Mouse (Mus musculus): ENCODE data around the gene Gdf9. TPM values are rescaled to one million over a fixed set of nuclear protein-coding genes. Genes with fewer than 3 reads are reported as not detected.
"Not testable (repeated sequence)": the region's sequence is repeated elsewhere in the genome, so short reads cannot be mapped to it uniquely, and the experiment has no call there.

Gene Gdf9
- polyA plus RNA-seq, 1 experiment, result 0.42 TPM

GRCm38 (mm10) chr11:53423036-53423435 lies 7.8 kb upstream of the Gdf9 start, which contains the start of gene Leap2:
Gene Leap2, minus strand, starts transcription at chr11:53423170.
- Histone ChIP-seq H3K4me1 (ENCODE audit: control insufficient read depth, insufficient read depth, low read length) (peaks cover 3% of the 10 kb centered on the region; the same call in 1 of the 2 replicates), H3K36me3 (ENCODE audit: control insufficient read depth, insufficient read depth, low read length) (no peaks in the 10 kb centered on the region; the same call in none of the 2 replicates), H3K27me3 (replicated peaks; ENCODE audit: control insufficient read depth, insufficient read depth, low read length) (no peaks in the 10 kb centered on the region), H3K4me3 (ENCODE audit: insufficient read depth, low read depth, low read length) (no peak within 1 kb of the TSS), H3K27ac (ENCODE audit: insufficient read depth, low read depth, low read length) (no peak within 1 kb of the TSS)
- WGBS, result 41% methylated on average over 4 of the region's 4 CpGs
- DNase-seq, result peak; percentile 63
- TF ChIP-seq POLR2A (IDR thresholded peaks at IDR 0.05; ENCODE audit: low read depth, low read length) (no peak), CTCF (conservative IDR thresholded peaks at IDR 0.05; ENCODE audit: insufficient read depth, insufficient read length, low read depth, low read length) (0 out of 2 replicates have a peak, but pooled peaks have one; percentile 3)

- peak; percentile 24 for DNase-seq
Measured at GRCm38 (mm10) chr11:53424826-53425225, 6.0 kb upstream of the Gdf9 start.

GRCm38 (mm10) chr11:53425251-53425650 lies 5.6 kb upstream of the Gdf9 start:
- H3K4me3 ChIP-seq (ENCODE audit: insufficient read depth, low read depth, low read length), result no peak overlapping the region
- DNase-seq, result no peak
- peaks cover 13% of the 10 kb centered on the region for H3K4me1 ChIP-seq (ENCODE audit: control insufficient read depth, insufficient read depth, low read length)
- WGBS, result 54% methylated on average over 3 of the region's 3 CpGs
- H3K27me3 ChIP-seq (replicated peaks; ENCODE audit: control insufficient read depth, insufficient read depth, low read length), result no peaks in the 10 kb centered on the region
- TF ChIP-seq POLR2A (IDR thresholded peaks at IDR 0.05; ENCODE audit: low read depth, low read length) (no peak), CTCF (conservative IDR thresholded peaks at IDR 0.05; ENCODE audit: insufficient read depth, insufficient read length, low read depth, low read length) (no peak)
- no peak overlapping the region for H3K27ac ChIP-seq (ENCODE audit: insufficient read depth, low read depth, low read length)
- peaks cover 2% of the 10 kb centered on the region for H3K36me3 ChIP-seq (ENCODE audit: control insufficient read depth, insufficient read depth, low read length)

More at GRCm38 (mm10) chr11:53424826-53425225, 6.0 kb upstream of the Gdf9 start:
- no peak overlapping the region for H3K27ac ChIP-seq (ENCODE audit: insufficient read depth, low read depth, low read length)
- WGBS, result 58% methylated on average over 2 of the region's 2 CpGs
- peaks cover 2% of the 10 kb centered on the region for H3K36me3 ChIP-seq (ENCODE audit: control insufficient read depth, insufficient read depth, low read length)
- H3K4me1 ChIP-seq (ENCODE audit: control insufficient read depth, insufficient read depth, low read length), result peaks cover 13% of the 10 kb centered on the region
- no peaks in the 10 kb centered on the region for H3K27me3 ChIP-seq (replicated peaks; ENCODE audit: control insufficient read depth, insufficient read depth, low read length)
- TF ChIP-seq CTCF (conservative IDR thresholded peaks at IDR 0.05; ENCODE audit: insufficient read depth, insufficient read length, low read depth, low read length) (no peak), POLR2A (IDR thresholded peaks at IDR 0.05; ENCODE audit: low read depth, low read length) (no peak)
- H3K4me3 ChIP-seq (ENCODE audit: insufficient read depth, low read depth, low read length), result no peak overlapping the region

GRCm38 (mm10) chr11:53425711-53426255 lies 5.0 kb upstream of the Gdf9 start:
- H3K36me3 ChIP-seq (ENCODE audit: control insufficient read depth, insufficient read depth, low read length), result peaks cover 2% of the 10 kb centered on the region
- TF ChIP-seq CTCF (conservative IDR thresholded peaks at IDR 0.05; ENCODE audit: insufficient read depth, insufficient read length, low read depth, low read length) (no peak), POLR2A (IDR thresholded peaks at IDR 0.05; ENCODE audit: low read depth, low read length) (no peak)
- peaks cover 13% of the 10 kb centered on the region for H3K4me1 ChIP-seq (ENCODE audit: control insufficient read depth, insufficient read depth, low read length)
- no peaks in the 10 kb centered on the region for H3K27me3 ChIP-seq (replicated peaks; ENCODE audit: control insufficient read depth, insufficient read depth, low read length)
- 80% methylated on average over 6 of the region's 6 CpGs for WGBS
- peak; percentile 37 for DNase-seq
- no peak overlapping the region for H3K27ac ChIP-seq (ENCODE audit: insufficient read depth, low read depth, low read length)
- no peak overlapping the region for H3K4me3 ChIP-seq (ENCODE audit: insufficient read depth, low read depth, low read length)

- not testable (repeated sequence) for H3K27ac ChIP-seq (ENCODE audit: insufficient read depth, low read depth, low read length); H3K27me3 ChIP-seq (replicated peaks; ENCODE audit: control insufficient read depth, insufficient read depth, low read length)
- 88% methylated on average over 3 of the region's 3 CpGs for WGBS
Measured at GRCm38 (mm10) chr11:53426914-53427313, 3.9 kb upstream of the Gdf9 start.

GRCm38 (mm10) chr11:53427993-53428715 lies 2.7 kb upstream of the Gdf9 start:
- H3K4me1 ChIP-seq (ENCODE audit: control insufficient read depth, insufficient read depth, low read length), result peaks cover 16% of the 10 kb centered on the region
- WGBS, result 74% methylated on average over 3 of the region's 3 CpGs
- peak; percentile 56 for DNase-seq
- peaks cover 2% of the 10 kb centered on the region; the same call in 1 of the 2 replicates for H3K36me3 ChIP-seq (ENCODE audit: control insufficient read depth, insufficient read depth, low read length)
- H3K27me3 ChIP-seq (replicated peaks; ENCODE audit: control insufficient read depth, insufficient read depth, low read length), result no peaks in the 10 kb centered on the region
- no peak for TF ChIP-seq CTCF (conservative IDR thresholded peaks at IDR 0.05; ENCODE audit: insufficient read depth, insufficient read length, low read depth, low read length)
- TF ChIP-seq POLR2A (IDR thresholded peaks at IDR 0.05; ENCODE audit: low read depth, low read length), result no peak
- H3K27ac ChIP-seq (ENCODE audit: insufficient read depth, low read depth, low read length), result no peak overlapping the region
- H3K4me3 ChIP-seq (ENCODE audit: insufficient read depth, low read depth, low read length), result no peak overlapping the region

More at GRCm38 (mm10) chr11:53426914-53427313, 3.9 kb upstream of the Gdf9 start:
- DNase-seq; H3K36me3 ChIP-seq (ENCODE audit: control insufficient read depth, insufficient read depth, low read length); H3K4me3 ChIP-seq (ENCODE audit: insufficient read depth, low read depth, low read length): not testable (repeated sequence)
- H3K4me1 ChIP-seq (ENCODE audit: control insufficient read depth, insufficient read depth, low read length), result peaks cover 18% of the 10 kb centered on the region

GRCm38 (mm10) chr11:53428716-53429057 lies 2.1 kb upstream of the Gdf9 start:
- no peak for DNase-seq
- WGBS, result 95% methylated on average over 5 of the region's 5 CpGs
- no peaks in the 10 kb centered on the region for H3K27me3 ChIP-seq (replicated peaks; ENCODE audit: control insufficient read depth, insufficient read depth, low read length)
- no peak overlapping the region for H3K27ac ChIP-seq (ENCODE audit: insufficient read depth, low read depth, low read length)
- peaks cover 15% of the 10 kb centered on the region for H3K4me1 ChIP-seq (ENCODE audit: control insufficient read depth, insufficient read depth, low read length)
- no peak overlapping the region for H3K4me3 ChIP-seq (ENCODE audit: insufficient read depth, low read depth, low read length)
- peaks cover 2% of the 10 kb centered on the region; the same call in 1 of the 2 replicates for H3K36me3 ChIP-seq (ENCODE audit: control insufficient read depth, insufficient read depth, low read length)
- no peak for TF ChIP-seq POLR2A (IDR thresholded peaks at IDR 0.05; ENCODE audit: low read depth, low read length)
- no peak for TF ChIP-seq CTCF (conservative IDR thresholded peaks at IDR 0.05; ENCODE audit: insufficient read depth, insufficient read length, low read depth, low read length)

All from kidney, adult 2 months (tissue).